Mouse (Mus musculus): ENCODE measurements around the gene Serinc5. TPM values are rescaled to one million over a fixed set of nuclear protein-coding genes. Genes with fewer than 3 reads are reported as not detected.

Serinc5 gene
- polyA plus RNA-seq, 1 experiment from 2014 or later, result 16.6 TPM

GRCm38 (mm10) chr13:92616459-92616858 lies 5.6 kb downstream of the Serinc5 start:
- Histone ChIP-seq H3K4me3 (replicated peaks) (no peak overlapping the region), H3K9me3 (replicated peaks) (no peaks in the 10 kb centered on the region), H3K4me1 (peaks cover 19% of the 10 kb centered on the region), H3K4me2 (no peak overlapping the region), H3K27me3 (replicated peaks) (no peaks in the 10 kb centered on the region), H3K27ac (replicated peaks) (no peak overlapping the region), H3K36me3 (no peaks in the 10 kb centered on the region), H3K9ac (replicated peaks) (no peak overlapping the region)
- 95% methylated on average over 8 of the region's 8 CpGs for WGBS
- no peak for ATAC-seq (ENCODE audit: low FRiP score)

- peaks cover 21% of the 10 kb centered on the region for H3K36me3 ChIP-seq
- no peak overlapping the region for H3K4me2 ChIP-seq
- ATAC-seq (ENCODE audit: low FRiP score), result no peak
- H3K4me3 ChIP-seq (replicated peaks), result no peak overlapping the region
- H3K27ac ChIP-seq (replicated peaks), result no peak overlapping the region
- WGBS, result 91% methylated on average over 1 of the region's 1 CpGs
- no peaks in the 10 kb centered on the region for H3K27me3 ChIP-seq (replicated peaks)
- H3K9ac ChIP-seq (replicated peaks), result no peak overlapping the region
- H3K9me3 ChIP-seq (replicated peaks), result no peaks in the 10 kb centered on the region
- H3K4me1 ChIP-seq, result no peaks in the 10 kb centered on the region
Observed at GRCm38 (mm10) chr13:92626196-92626595, 15.3 kb downstream of the Serinc5 start.

- Histone ChIP-seq H3K36me3 (peaks cover 21% of the 10 kb centered on the region), H3K4me1 (no peaks in the 10 kb centered on the region), H3K27me3 (replicated peaks) (no peaks in the 10 kb centered on the region), H3K27ac (replicated peaks) (no peak overlapping the region), H3K4me3 (replicated peaks) (no peak overlapping the region), H3K4me2 (no peak overlapping the region), H3K9me3 (replicated peaks) (no peaks in the 10 kb centered on the region), H3K9ac (replicated peaks) (no peak overlapping the region)
- ATAC-seq (ENCODE audit: low FRiP score), result no peak
- WGBS, result 98% methylated on average over 5 of the region's 5 CpGs
Observed at GRCm38 (mm10) chr13:92626725-92627124, 15.8 kb downstream of the Serinc5 start.

DNA sequence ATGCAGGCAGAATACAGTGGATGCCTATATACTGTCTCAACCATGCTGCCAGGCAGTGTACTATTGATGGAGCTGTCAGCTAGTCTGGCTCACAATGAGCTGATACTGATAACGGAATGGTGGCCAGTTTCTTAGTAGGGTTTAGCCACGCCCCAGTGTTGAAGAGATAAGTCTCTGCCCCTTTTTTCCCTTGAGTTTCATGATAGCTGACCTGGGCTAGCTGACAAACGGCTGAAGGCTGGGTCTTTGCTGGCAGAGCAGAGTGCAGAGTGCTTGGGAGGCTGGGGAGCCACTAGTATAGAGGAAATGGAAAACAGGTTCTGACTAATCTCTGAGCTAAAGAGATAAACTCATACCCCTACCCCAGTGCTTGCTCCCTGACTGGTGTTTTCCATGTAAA lies 18.6 kb downstream of the Serinc5 start:
- peaks cover 17% of the 10 kb centered on the region for H3K4me1 ChIP-seq
- H3K9me3 ChIP-seq (replicated peaks), result no peaks in the 10 kb centered on the region
- 93% methylated on average over 3 of the region's 3 CpGs for WGBS
- no peak overlapping the region for H3K4me2 ChIP-seq
- H3K27me3 ChIP-seq (replicated peaks), result no peaks in the 10 kb centered on the region
- H3K9ac ChIP-seq (replicated peaks), result no peak overlapping the region
- H3K4me3 ChIP-seq (replicated peaks), result no peak overlapping the region
- no peak overlapping the region for H3K27ac ChIP-seq (replicated peaks)
- H3K36me3 ChIP-seq, result peaks cover 21% of the 10 kb centered on the region
- ATAC-seq (ENCODE audit: low FRiP score), result no peak

GRCm38 (mm10) chr13:92631450-92631849 lies 20.6 kb downstream of the Serinc5 start:
- H3K27ac ChIP-seq (replicated peaks), result 0 out of 2 replicates have a peak overlapping the region, but pooled peaks have one; percentile 18

DNA sequence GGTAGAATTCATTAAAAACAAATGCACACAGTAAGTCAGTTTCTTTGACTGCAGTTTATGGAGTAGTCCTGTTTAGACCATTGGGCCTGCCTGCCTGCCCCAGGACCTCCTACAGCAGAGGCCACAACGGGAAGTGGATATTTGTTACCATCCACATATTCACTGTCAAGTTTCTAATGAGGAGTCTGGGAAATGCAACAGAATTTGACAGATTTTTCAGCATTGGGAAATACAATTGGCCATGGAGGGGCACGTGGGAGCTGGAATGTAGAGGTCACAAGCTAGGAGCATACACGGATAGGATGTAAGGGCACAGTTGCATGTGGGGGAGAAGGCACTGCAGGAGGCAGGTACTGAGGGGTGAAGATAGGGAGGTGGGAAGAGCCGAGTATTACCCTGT lies 21.7 kb downstream of the Serinc5 start:
- H3K4me3 ChIP-seq (replicated peaks), result no peak overlapping the region
- H3K9me3 ChIP-seq (replicated peaks), result no peaks in the 10 kb centered on the region
- no peak overlapping the region for H3K4me2 ChIP-seq
- WGBS, result 45% methylated on average over 4 of the region's 4 CpGs
- no peaks in the 10 kb centered on the region for H3K27me3 ChIP-seq (replicated peaks)
- no peak for ATAC-seq (ENCODE audit: low FRiP score)
- no peak overlapping the region for H3K27ac ChIP-seq (replicated peaks)
- H3K36me3 ChIP-seq, result peaks cover 5% of the 10 kb centered on the region
- peaks cover 39% of the 10 kb centered on the region for H3K4me1 ChIP-seq
- no peak overlapping the region for H3K9ac ChIP-seq (replicated peaks)

More at GRCm38 (mm10) chr13:92631450-92631849, 20.6 kb downstream of the Serinc5 start:
- H3K9ac ChIP-seq (replicated peaks), result no peak overlapping the region
- H3K4me1 ChIP-seq, result peaks cover 29% of the 10 kb centered on the region
- 36% methylated on average over 4 of the region's 4 CpGs for WGBS
- no peaks in the 10 kb centered on the region for H3K27me3 ChIP-seq (replicated peaks)
- H3K4me3 ChIP-seq (replicated peaks), result no peak overlapping the region
- H3K36me3 ChIP-seq, result peaks cover 14% of the 10 kb centered on the region
- no peak for ATAC-seq (ENCODE audit: low FRiP score)
- H3K4me2 ChIP-seq, result no peak overlapping the region
- H3K9me3 ChIP-seq (replicated peaks), result no peaks in the 10 kb centered on the region

DNA sequence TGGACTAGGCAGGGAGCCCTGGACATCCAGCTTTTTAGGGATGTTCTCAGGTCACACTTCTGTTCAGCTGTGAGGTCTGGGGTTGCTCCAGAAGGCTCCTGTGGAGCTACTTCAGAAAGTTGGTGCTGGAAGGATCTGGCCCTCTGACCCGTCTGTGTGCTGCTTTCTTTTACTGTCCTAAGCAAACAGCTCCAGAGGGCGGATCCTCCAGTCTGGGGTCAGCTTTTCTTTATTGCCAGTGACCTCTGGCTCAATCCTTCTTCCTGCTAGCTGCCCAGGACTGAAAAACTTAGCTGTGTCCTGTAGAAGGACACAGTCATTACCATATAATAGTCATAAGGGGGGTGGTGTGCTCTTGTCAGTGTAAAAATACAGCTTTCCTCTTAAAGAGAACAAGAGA lies 24.1 kb downstream of the Serinc5 start:
- WGBS, result 22% methylated on average over 2 of the region's 2 CpGs
- H3K4me3 ChIP-seq (replicated peaks), result no peak overlapping the region

GRCm38 (mm10) chr13:92636226-92636909 lies 25.5 kb downstream of the Serinc5 start:
- peaks cover 39% of the 10 kb centered on the region for H3K4me1 ChIP-seq
- no peak overlapping the region for H3K27ac ChIP-seq (replicated peaks)
- H3K4me3 ChIP-seq (replicated peaks), result no peak overlapping the region
- no peak overlapping the region for H3K9ac ChIP-seq (replicated peaks)
- peak overlapping the region; percentile 35; the same call in 1 of the 2 replicates for H3K4me2 ChIP-seq
- no peak for ATAC-seq (ENCODE audit: low FRiP score)
- H3K27me3 ChIP-seq (replicated peaks), result no peaks in the 10 kb centered on the region
- no peaks in the 10 kb centered on the region for H3K36me3 ChIP-seq
- 52% methylated on average over 6 of the region's 6 CpGs for WGBS
- H3K9me3 ChIP-seq (replicated peaks), result no peaks in the 10 kb centered on the region

More for the DNA sequence above, 24.1 kb downstream of the Serinc5 start:
- Histone ChIP-seq H3K36me3 (no peaks in the 10 kb centered on the region), H3K27me3 (replicated peaks) (no peaks in the 10 kb centered on the region), H3K9ac (replicated peaks) (no peak overlapping the region), H3K4me1 (peaks cover 39% of the 10 kb centered on the region), H3K9me3 (replicated peaks) (no peaks in the 10 kb centered on the region), H3K4me2 (no peak overlapping the region), H3K27ac (replicated peaks) (no peak overlapping the region)
- no peak for ATAC-seq (ENCODE audit: low FRiP score)

DNA sequence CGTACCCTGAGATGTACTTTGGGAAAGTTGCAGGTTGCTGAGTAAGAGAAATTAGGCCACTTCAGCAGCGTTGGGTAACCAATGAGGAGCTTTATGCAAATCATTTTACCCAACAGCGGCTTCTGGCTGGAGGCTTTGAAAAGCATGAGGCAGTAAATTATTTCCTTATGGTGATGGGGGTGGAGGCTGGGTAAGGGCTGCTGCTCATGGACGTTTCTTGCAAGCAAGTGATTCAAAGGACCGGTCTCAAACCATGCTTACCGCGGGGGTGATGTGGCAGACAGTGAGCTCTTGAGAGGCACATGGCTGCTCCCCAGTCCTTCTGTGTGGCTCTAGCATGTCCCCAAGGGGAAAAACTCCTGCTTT lies 26.0 kb downstream of the Serinc5 start:
- WGBS, result 2% methylated on average over 7 of the region's 7 CpGs
- H3K36me3 ChIP-seq, result no peaks in the 10 kb centered on the region
- ATAC-seq (ENCODE audit: low FRiP score), result peak; percentile 72
- H3K4me1 ChIP-seq, result peaks cover 39% of the 10 kb centered on the region
- no peak overlapping the region for H3K9ac ChIP-seq (replicated peaks)
- no peaks in the 10 kb centered on the region for H3K27me3 ChIP-seq (replicated peaks)
- H3K4me3 ChIP-seq (replicated peaks), result no peak overlapping the region
- 0 out of 2 replicates have a peak overlapping the region, but pooled peaks have one; percentile 30 for H3K27ac ChIP-seq (replicated peaks)
- H3K9me3 ChIP-seq (replicated peaks), result no peaks in the 10 kb centered on the region
- H3K4me2 ChIP-seq, result peak overlapping the region; percentile 35

- WGBS, result 58% methylated on average over 12 of the region's 12 CpGs
- Histone ChIP-seq H3K36me3 (no peaks in the 10 kb centered on the region), H3K27ac (replicated peaks) (no peak overlapping the region), H3K4me3 (replicated peaks) (no peak overlapping the region), H3K27me3 (replicated peaks) (no peaks in the 10 kb centered on the region), H3K9me3 (replicated peaks) (no peaks in the 10 kb centered on the region), H3K4me2 (no peak overlapping the region), H3K4me1 (peaks cover 22% of the 10 kb centered on the region), H3K9ac (replicated peaks) (no peak overlapping the region)
- no peak for ATAC-seq (ENCODE audit: low FRiP score)
Observed at GRCm38 (mm10) chr13:92639093-92640014, 28.5 kb downstream of the Serinc5 start.

DNA sequence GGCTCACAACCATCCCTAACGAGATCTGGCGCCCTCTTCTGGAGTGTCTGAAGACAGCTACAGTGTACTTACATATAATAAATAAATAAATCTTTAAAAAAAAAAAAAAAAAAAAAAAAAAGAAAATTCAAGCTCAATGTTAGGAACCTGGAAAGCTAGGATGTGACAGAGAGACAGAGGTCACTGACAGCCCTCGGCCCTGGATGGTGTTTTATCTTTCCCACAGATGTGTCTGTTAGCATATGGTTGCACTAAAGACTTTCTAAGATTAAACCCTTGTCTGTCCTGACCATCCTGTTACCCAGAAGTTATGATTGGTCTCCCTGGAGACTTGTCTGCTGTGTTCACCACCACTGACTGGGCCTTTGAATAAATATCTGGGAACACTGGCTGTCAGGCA lies 33.3 kb downstream of the Serinc5 start:
- 89% methylated on average over 3 of the region's 3 CpGs for WGBS
- Histone ChIP-seq H3K36me3 (no peaks in the 10 kb centered on the region), H3K9ac (replicated peaks) (no peak overlapping the region), H3K27ac (replicated peaks) (no peak overlapping the region), H3K27me3 (replicated peaks) (no peaks in the 10 kb centered on the region), H3K9me3 (replicated peaks) (no peaks in the 10 kb centered on the region), H3K4me2 (no peak overlapping the region), H3K4me3 (replicated peaks) (no peak overlapping the region), H3K4me1 (peaks cover 14% of the 10 kb centered on the region; the same call in 1 of the 2 replicates)
- no peak for ATAC-seq (ENCODE audit: low FRiP score)
